Mouse (Mus musculus): Measurements from ENCODE around the gene Ctnnb1. TPM values are rescaled to one million over a fixed set of nuclear protein-coding genes. Genes with fewer than 3 reads are reported as not detected.

Gene Ctnnb1
- total and polyA plus RNA-seq, 2 experiments from 2014 or later: 347 to 1,042 TPM

- H3K4me3 ChIP-seq (ENCODE audit: low read depth, low read length): peak overlapping the region; percentile 31; the same call in 1 of the 2 replicates
- 37% methylated on average over 8 of the region's 8 CpGs for WGBS
- DNase-seq (ENCODE audit: low spot score) (no peak), ATAC-seq (ENCODE audit: low FRiP score) (no peak)
- TF ChIP-seq CTCF (IDR thresholded peaks at IDR 0.05): no peak
- H3K27ac ChIP-seq (ENCODE audit: low read depth, low read length): peak overlapping the region; percentile 93
- H3K4me2 ChIP-seq (ENCODE audit: low read depth, low read length, poor library complexity, severe bottlenecking): peak overlapping the region; percentile 30
- peaks cover 5% of the 10 kb centered on the region; the same call in 1 of the 2 replicates for H3K4me1 ChIP-seq (ENCODE audit: insufficient read depth, low read length)
- peak overlapping the region; percentile 61; the same call in 1 of the 2 replicates for H3K9ac ChIP-seq (replicated peaks; ENCODE audit: low read length, poor library complexity, severe bottlenecking)
- no peaks in the 10 kb centered on the region for H3K36me3 ChIP-seq (ENCODE audit: insufficient read depth, low read length)
- H3K27me3 ChIP-seq (ENCODE audit: insufficient read depth, low read length): no peaks in the 10 kb centered on the region
- H3K9me3 ChIP-seq (ENCODE audit: low read length): no peaks in the 10 kb centered on the region
These were observed 1.8 kb downstream of the Ctnnb1 start for GRCm38 (mm10) chr9:120930811-120931210.

- WGBS: 27% methylated on average over 6 of the region's 6 CpGs
These were observed 3.4 kb downstream of the Ctnnb1 start for GRCm38 (mm10) chr9:120932371-120932770.

GRCm38 (mm10) chr9:120932797-120933586 is 4.0 kb downstream of the Ctnnb1 start:
- DNase-seq (ENCODE audit: low spot score): peak; percentile 98
- no peaks in the 10 kb centered on the region for H3K36me3 ChIP-seq (ENCODE audit: insufficient read depth, low read length)
- H3K4me3 ChIP-seq (ENCODE audit: low read depth, low read length): peak overlapping the region; percentile 65
- peak overlapping the region; percentile 86 for H3K9ac ChIP-seq (replicated peaks; ENCODE audit: low read length, poor library complexity, severe bottlenecking)
- H3K9me3 ChIP-seq (ENCODE audit: low read length): no peaks in the 10 kb centered on the region
- peak overlapping the region; percentile 79 for H3K4me2 ChIP-seq (ENCODE audit: low read depth, low read length, poor library complexity, severe bottlenecking)
- 6% methylated on average over 53 of the region's 78 CpGs for WGBS
- no peaks in the 10 kb centered on the region for H3K27me3 ChIP-seq (ENCODE audit: insufficient read depth, low read length)
- no peak for TF ChIP-seq CTCF (IDR thresholded peaks at IDR 0.05)
- H3K4me1 ChIP-seq (ENCODE audit: insufficient read depth, low read length): peaks cover 18% of the 10 kb centered on the region
- ATAC-seq (ENCODE audit: low FRiP score): peak; percentile 83
- peak overlapping the region; percentile 94 for H3K27ac ChIP-seq (ENCODE audit: low read depth, low read length)

More at GRCm38 (mm10) chr9:120932371-120932770, 3.4 kb downstream of the Ctnnb1 start:
- DNase-seq (ENCODE audit: low spot score) (no peak), ATAC-seq (ENCODE audit: low FRiP score) (no peak)
- H3K9ac ChIP-seq (replicated peaks; ENCODE audit: low read length, poor library complexity, severe bottlenecking): no peak overlapping the region
- peak overlapping the region; percentile 49 for H3K4me2 ChIP-seq (ENCODE audit: low read depth, low read length, poor library complexity, severe bottlenecking)
- no peaks in the 10 kb centered on the region for H3K9me3 ChIP-seq (ENCODE audit: low read length)
- H3K36me3 ChIP-seq (ENCODE audit: insufficient read depth, low read length): no peaks in the 10 kb centered on the region
- peaks cover 12% of the 10 kb centered on the region for H3K4me1 ChIP-seq (ENCODE audit: insufficient read depth, low read length)
- peak overlapping the region; percentile 65 for H3K4me3 ChIP-seq (ENCODE audit: low read depth, low read length)
- H3K27ac ChIP-seq (ENCODE audit: low read depth, low read length): peak overlapping the region; percentile 63; the same call in 1 of the 2 replicates
- TF ChIP-seq CTCF (IDR thresholded peaks at IDR 0.05): no peak
- no peaks in the 10 kb centered on the region for H3K27me3 ChIP-seq (ENCODE audit: insufficient read depth, low read length)

GRCm38 (mm10) chr9:120933587-120933885 is 4.5 kb downstream of the Ctnnb1 start:
- ATAC-seq (ENCODE audit: low FRiP score): peak; percentile 31
- no peak for TF ChIP-seq CTCF (IDR thresholded peaks at IDR 0.05)
- peak overlapping the region; percentile 79 for H3K4me2 ChIP-seq (ENCODE audit: low read depth, low read length, poor library complexity, severe bottlenecking)
- peak overlapping the region; percentile 86 for H3K9ac ChIP-seq (replicated peaks; ENCODE audit: low read length, poor library complexity, severe bottlenecking)
- no peaks in the 10 kb centered on the region for H3K9me3 ChIP-seq (ENCODE audit: low read length)
- no peaks in the 10 kb centered on the region for H3K27me3 ChIP-seq (ENCODE audit: insufficient read depth, low read length)
- peaks cover 18% of the 10 kb centered on the region for H3K4me1 ChIP-seq (ENCODE audit: insufficient read depth, low read length)
- no peaks in the 10 kb centered on the region for H3K36me3 ChIP-seq (ENCODE audit: insufficient read depth, low read length)
- H3K27ac ChIP-seq (ENCODE audit: low read depth, low read length): peak overlapping the region; percentile 94
- 0% methylated on average over 11 of the region's 58 CpGs for WGBS
- peak overlapping the region; percentile 65 for H3K4me3 ChIP-seq (ENCODE audit: low read depth, low read length)
- DNase-seq (ENCODE audit: low spot score): no peak

GRCm38 (mm10) chr9:120933886-120934758 is 5.1 kb downstream of the Ctnnb1 start:
- no peaks in the 10 kb centered on the region for H3K27me3 ChIP-seq (ENCODE audit: insufficient read depth, low read length)
- 1% methylated on average over 51 of the region's 57 CpGs for WGBS
- peak; percentile 8; the same call in 1 of the 2 replicates for ATAC-seq (ENCODE audit: low FRiP score)
- H3K27ac ChIP-seq (ENCODE audit: low read depth, low read length): peak overlapping the region; percentile 94
- no peaks in the 10 kb centered on the region for H3K9me3 ChIP-seq (ENCODE audit: low read length)
- H3K4me1 ChIP-seq (ENCODE audit: insufficient read depth, low read length): peaks cover 18% of the 10 kb centered on the region
- TF ChIP-seq CTCF (IDR thresholded peaks at IDR 0.05): no peak
- peak; percentile 59 for DNase-seq (ENCODE audit: low spot score)
- peak overlapping the region; percentile 79 for H3K4me2 ChIP-seq (ENCODE audit: low read depth, low read length, poor library complexity, severe bottlenecking)
- H3K36me3 ChIP-seq (ENCODE audit: insufficient read depth, low read length): no peaks in the 10 kb centered on the region
- peak overlapping the region; percentile 86 for H3K9ac ChIP-seq (replicated peaks; ENCODE audit: low read length, poor library complexity, severe bottlenecking)
- peak overlapping the region; percentile 65 for H3K4me3 ChIP-seq (ENCODE audit: low read depth, low read length)
